Mouse (Mus musculus) lung, postnatal 0 days (tissue): ENCODE data around the gene Mmp14. TPM values are rescaled to one million over a fixed set of nuclear protein-coding genes. Genes with fewer than 3 reads are reported as not detected.

Experiments used
- ATAC-seq: fragments of 200-750 bp; cut with Nextera tagmentation; 2 replicates; pipeline ENCODE4 v1.8.0; 2017; ENCODE audit warnings: moderate library complexity
- DNase-seq: peaks from one replicate; pipeline ENCODE4 v3.0.0-alpha.2; 2016; ENCODE audit warnings: low spot score
- H3K27ac ChIP-seq: fragments of 300-500 bp; sonication (generic); 2 replicates; pipeline ENCODE4 v1.5.1; 2014; ENCODE audit warnings: antibody characterized with exemption, mild to moderate bottlenecking, low read length, mixed read lengths
- H3K27me3 ChIP-seq: fragments of 300-500 bp; sonication (generic); replicated peaks from 2 replicates; pipeline ENCODE4 v1.6.1; 2014; ENCODE audit warnings: low read length, mixed read lengths; ENCODE audit not compliant: insufficient read depth
- H3K36me3 ChIP-seq: fragments of 300-500 bp; sonication (generic); 2 replicates; pipeline ENCODE4 v1.6.1; 2014; ENCODE audit warnings: low read length, mixed read lengths; ENCODE audit not compliant: insufficient read depth
- H3K4me1 ChIP-seq: fragments of 300-500 bp; sonication (generic); 2 replicates; pipeline ENCODE4 v1.6.1; 2014; ENCODE audit warnings: antibody characterized with exemption, low read depth, low read length, mixed read lengths; ENCODE audit not compliant: insufficient read depth
- H3K4me2 ChIP-seq: fragments of 300-500 bp; sonication (generic); replicated peaks from 2 replicates; pipeline ENCODE4 v1.6.1; 2014; ENCODE audit warnings: low read depth, mild to moderate bottlenecking, low read length, moderate library complexity, mixed read lengths
- H3K4me3 ChIP-seq: fragments of 300-500 bp; sonication (generic); 2 replicates; pipeline ENCODE4 v1.5.1; 2014; ENCODE audit warnings: low read depth, low read length
- H3K9ac ChIP-seq: fragments of 300-500 bp; sonication (generic); replicated peaks from 2 replicates; pipeline ENCODE4 v1.6.1; 2014; ENCODE audit warnings: low read depth, mild to moderate bottlenecking
- H3K9me3 ChIP-seq: fragments of 300-500 bp; sonication (generic); 2 replicates; pipeline ENCODE4 v1.6.1; 2016; ENCODE audit warnings: low read length, mixed read lengths
- CTCF ChIP-seq: IDR thresholded peaks from 2 replicates; pipeline ENCODE4 v1.5.1; 2016; ENCODE audit warnings: antibody characterized with exemption, mild to moderate bottlenecking
- EP300 ChIP-seq: IDR thresholded peaks from 2 replicates; pipeline ENCODE4 v1.6.1; 2016; ENCODE audit warnings: antibody characterized with exemption, mild to moderate bottlenecking, control low read depth
- WGBS: fragments of 180-500 bp; shearing (Covaris S2); extraction: QIAGEN DNeasy Blood & Tissue Kit; methylation state at CpG from one replicate; pipeline ENCODE4 v1.1.7; 2014; 5-methylcytosine and 5-hydroxymethylcytosine counted together
- polyA plus RNA-seq: library from polyadenylated mRNA; unstranded; fragments of >200 nt; fragmentation: Nextera tagmentation; extraction: Ambion mirVana; gene quantifications from 2 replicates; pipeline ENCODE4 v1.2.1, GENCODE M21; 2015

Gene Mmp14
- polyA plus RNA-seq, 1 experiment from 2014 or later: 155 TPM

GRCm38 (mm10) chr14:54443712-54444618 lies 12.6 kb downstream of the Mmp14 start:
- TF ChIP-seq EP300 (no peak), CTCF (no peak)
- 55% methylated on average over 15 of the region's 15 CpGs for WGBS
- Histone ChIP-seq H3K9ac (no peak overlapping the region), H3K4me3 (no peak overlapping the region), H3K9me3 (no peaks in the 10 kb centered on the region), H3K27me3 (no peaks in the 10 kb centered on the region), H3K4me2 (no peak overlapping the region), H3K36me3 (peaks cover 15% of the 10 kb centered on the region), H3K27ac (0 out of 2 replicates have a peak overlapping the region, but pooled peaks have one; percentile 3), H3K4me1 (no peaks in the 10 kb centered on the region)
- DNase-seq (peak; percentile 70), ATAC-seq (peak; percentile 45)

GRCm38 (mm10) chr14:54445476-54445875 lies 14.1 kb downstream of the Mmp14 start:
- WGBS: 67% methylated on average over 3 of the region's 3 CpGs
- no peak for DNase-seq
- H3K27ac ChIP-seq: no peak overlapping the region

GRCm38 (mm10) chr14:54453566-54453965 lies 22.2 kb downstream of the Mmp14 start:
- TF ChIP-seq EP300: peak; percentile 44; the same call in 1 of the 2 replicates
- no peak for TF ChIP-seq CTCF
- ATAC-seq (peak; percentile 47), DNase-seq (peak; percentile 79)
- H3K4me1 ChIP-seq: peaks cover 5% of the 10 kb centered on the region; the same call in 1 of the 2 replicates
- no peaks in the 10 kb centered on the region for H3K27me3 ChIP-seq
- H3K4me2 ChIP-seq: no peak overlapping the region
- 57% methylated on average over 9 of the region's 9 CpGs for WGBS
- no peaks in the 10 kb centered on the region for H3K9me3 ChIP-seq
- H3K27ac ChIP-seq: peak overlapping the region; percentile 0; the same call in 1 of the 2 replicates
- H3K36me3 ChIP-seq: no peaks in the 10 kb centered on the region
- no peak overlapping the region for H3K9ac ChIP-seq
- no peak overlapping the region for H3K4me3 ChIP-seq

More at GRCm38 (mm10) chr14:54445476-54445875, 14.1 kb downstream of the Mmp14 start:
- H3K4me1 ChIP-seq: no peaks in the 10 kb centered on the region
- H3K4me2 ChIP-seq: no peak overlapping the region
- no peak overlapping the region for H3K9ac ChIP-seq
- no peak for TF ChIP-seq EP300
- TF ChIP-seq CTCF: no peak
- H3K27me3 ChIP-seq: no peaks in the 10 kb centered on the region
- peaks cover 1% of the 10 kb centered on the region; the same call in 1 of the 2 replicates for H3K36me3 ChIP-seq
- no peak overlapping the region for H3K4me3 ChIP-seq
- no peak; the same call in 1 of the 2 replicates for ATAC-seq
- no peaks in the 10 kb centered on the region for H3K9me3 ChIP-seq

- H3K36me3 ChIP-seq: no peaks in the 10 kb centered on the region
These were observed 23.5 kb downstream of the Mmp14 start for GRCm38 (mm10) chr14:54454669-54455528.

GRCm38 (mm10) chr14:54457907-54458569 lies 26.6 kb downstream of the Mmp14 start:
- no peak overlapping the region for H3K27ac ChIP-seq
- no peak overlapping the region for H3K4me2 ChIP-seq
- H3K4me1 ChIP-seq: peaks cover 5% of the 10 kb centered on the region; the same call in 1 of the 2 replicates
- no peaks in the 10 kb centered on the region for H3K9me3 ChIP-seq
- 81% methylated on average over 14 of the region's 14 CpGs for WGBS
- no peaks in the 10 kb centered on the region for H3K36me3 ChIP-seq
- no peak overlapping the region for H3K4me3 ChIP-seq
- TF ChIP-seq CTCF: no peak
- TF ChIP-seq EP300: 0 out of 2 replicates have a peak, but pooled peaks have one; percentile 9
- DNase-seq (no peak), ATAC-seq (no peak)
- H3K27me3 ChIP-seq: no peaks in the 10 kb centered on the region
- H3K9ac ChIP-seq: no peak overlapping the region

More at GRCm38 (mm10) chr14:54454669-54455528, 23.5 kb downstream of the Mmp14 start:
- TF ChIP-seq EP300: peak; percentile 75
- no peak for TF ChIP-seq CTCF
- ATAC-seq (peak; percentile 78), DNase-seq (peak; percentile 85)
- Histone ChIP-seq H3K9me3 (no peaks in the 10 kb centered on the region), H3K4me2 (no peak overlapping the region), H3K27me3 (no peaks in the 10 kb centered on the region), H3K4me1 (peaks cover 5% of the 10 kb centered on the region; the same call in 1 of the 2 replicates), H3K9ac (no peak overlapping the region), H3K27ac (0 out of 2 replicates have a peak overlapping the region, but pooled peaks have one; percentile 8), H3K4me3 (no peak overlapping the region)
- WGBS: 45% methylated on average over 11 of the region's 11 CpGs
